Mouse (Mus musculus): Measurements from ENCODE around the gene 1700057G04Rik. TPM values are rescaled to one million over a fixed set of nuclear protein-coding genes. Genes with fewer than 3 reads are reported as not detected.

The 1700057G04Rik gene
- polyA plus RNA-seq, 1 experiment from 2014 or later = not detected

- no peak overlapping the region for H3K4me2 ChIP-seq (ENCODE audit: low read length)
- H3K27me3 ChIP-seq (ENCODE audit: control insufficient read depth, insufficient read depth, low read depth, low read length) = no peaks in the 10 kb centered on the region
- H3K4me3 ChIP-seq (ENCODE audit: low read depth, low read length) = no peak overlapping the region
- H3K36me3 ChIP-seq (ENCODE audit: control insufficient read depth, insufficient read depth, low read length) = no peaks in the 10 kb centered on the region
- no peak overlapping the region for H3K9ac ChIP-seq (ENCODE audit: low read depth, low read length)
- no peak overlapping the region for H3K27ac ChIP-seq (ENCODE audit: low read length)
- no peak for ATAC-seq
- H3K4me1 ChIP-seq (ENCODE audit: control insufficient read depth, insufficient read depth, low read length) = no peaks in the 10 kb centered on the region
- H3K9me3 ChIP-seq (replicated peaks; ENCODE audit: control insufficient read depth, low read length, poor library complexity, severe bottlenecking) = no peaks in the 10 kb centered on the region
These were observed 59.7 kb downstream of the 1700057G04Rik start for GRCm38 (mm10) chr9:92368920-92369319.

- WGBS = 83% methylated on average over 4 of the region's 4 CpGs
- Histone ChIP-seq H3K4me2 (ENCODE audit: low read length) (no peak overlapping the region), H3K9ac (ENCODE audit: low read depth, low read length) (no peak overlapping the region), H3K4me1 (ENCODE audit: control insufficient read depth, insufficient read depth, low read length) (no peaks in the 10 kb centered on the region), H3K27me3 (ENCODE audit: control insufficient read depth, insufficient read depth, low read depth, low read length) (no peaks in the 10 kb centered on the region), H3K27ac (ENCODE audit: low read length) (no peak overlapping the region), H3K4me3 (ENCODE audit: low read depth, low read length) (no peak overlapping the region), H3K9me3 (replicated peaks; ENCODE audit: control insufficient read depth, low read length, poor library complexity, severe bottlenecking) (no peaks in the 10 kb centered on the region), H3K36me3 (ENCODE audit: control insufficient read depth, insufficient read depth, low read length) (no peaks in the 10 kb centered on the region)
- no peak for ATAC-seq
These were observed 64.7 kb downstream of the 1700057G04Rik start for GRCm38 (mm10) chr9:92373896-92374295.

- H3K9ac ChIP-seq (ENCODE audit: low read depth, low read length) = no peak overlapping the region
- no peak overlapping the region for H3K4me3 ChIP-seq (ENCODE audit: low read depth, low read length)
- WGBS = 65% methylated on average over 7 of the region's 7 CpGs
- no peaks in the 10 kb centered on the region for H3K27me3 ChIP-seq (ENCODE audit: control insufficient read depth, insufficient read depth, low read depth, low read length)
- H3K27ac ChIP-seq (ENCODE audit: low read length) = no peak overlapping the region
- no peak overlapping the region for H3K4me2 ChIP-seq (ENCODE audit: low read length)
- no peaks in the 10 kb centered on the region for H3K36me3 ChIP-seq (ENCODE audit: control insufficient read depth, insufficient read depth, low read length)
- H3K4me1 ChIP-seq (ENCODE audit: control insufficient read depth, insufficient read depth, low read length) = no peaks in the 10 kb centered on the region
- no peaks in the 10 kb centered on the region for H3K9me3 ChIP-seq (replicated peaks; ENCODE audit: control insufficient read depth, low read length, poor library complexity, severe bottlenecking)
- peak; percentile 75 for ATAC-seq
These were observed 65.6 kb downstream of the 1700057G04Rik start for GRCm38 (mm10) chr9:92374705-92375199.

GRCm38 (mm10) chr9:92375378-92375777, 66.2 kb downstream of the 1700057G04Rik start:
- ATAC-seq = no peak
- no peaks in the 10 kb centered on the region for H3K27me3 ChIP-seq (ENCODE audit: control insufficient read depth, insufficient read depth, low read depth, low read length)
- H3K9ac ChIP-seq (ENCODE audit: low read depth, low read length) = no peak overlapping the region
- no peaks in the 10 kb centered on the region for H3K4me1 ChIP-seq (ENCODE audit: control insufficient read depth, insufficient read depth, low read length)
- H3K9me3 ChIP-seq (replicated peaks; ENCODE audit: control insufficient read depth, low read length, poor library complexity, severe bottlenecking) = no peaks in the 10 kb centered on the region
- 70% methylated on average over 8 of the region's 8 CpGs for WGBS
- no peak overlapping the region for H3K4me3 ChIP-seq (ENCODE audit: low read depth, low read length)
- no peaks in the 10 kb centered on the region for H3K36me3 ChIP-seq (ENCODE audit: control insufficient read depth, insufficient read depth, low read length)
- no peak overlapping the region for H3K4me2 ChIP-seq (ENCODE audit: low read length)
- H3K27ac ChIP-seq (ENCODE audit: low read length) = no peak overlapping the region

GRCm38 (mm10) chr9:92377967-92378366, 68.8 kb downstream of the 1700057G04Rik start:
- 70% methylated on average over 1 of the region's 1 CpGs for WGBS
- no peak overlapping the region for H3K27ac ChIP-seq (ENCODE audit: low read length)
- H3K27me3 ChIP-seq (ENCODE audit: control insufficient read depth, insufficient read depth, low read depth, low read length) = no peaks in the 10 kb centered on the region
- no peaks in the 10 kb centered on the region for H3K9me3 ChIP-seq (replicated peaks; ENCODE audit: control insufficient read depth, low read length, poor library complexity, severe bottlenecking)
- no peaks in the 10 kb centered on the region for H3K36me3 ChIP-seq (ENCODE audit: control insufficient read depth, insufficient read depth, low read length)
- no peak overlapping the region for H3K4me2 ChIP-seq (ENCODE audit: low read length)
- no peak for ATAC-seq
- no peak overlapping the region for H3K4me3 ChIP-seq (ENCODE audit: low read depth, low read length)
- H3K9ac ChIP-seq (ENCODE audit: low read depth, low read length) = no peak overlapping the region
- no peaks in the 10 kb centered on the region for H3K4me1 ChIP-seq (ENCODE audit: control insufficient read depth, insufficient read depth, low read length)

- 90% methylated on average over 5 of the region's 5 CpGs for WGBS
- Histone ChIP-seq H3K27ac (ENCODE audit: low read length) (no peak overlapping the region), H3K27me3 (ENCODE audit: control insufficient read depth, insufficient read depth, low read depth, low read length) (no peaks in the 10 kb centered on the region), H3K36me3 (ENCODE audit: control insufficient read depth, insufficient read depth, low read length) (no peaks in the 10 kb centered on the region), H3K4me1 (ENCODE audit: control insufficient read depth, insufficient read depth, low read length) (no peaks in the 10 kb centered on the region), H3K9ac (ENCODE audit: low read depth, low read length) (no peak overlapping the region), H3K4me3 (ENCODE audit: low read depth, low read length) (no peak overlapping the region), H3K9me3 (replicated peaks; ENCODE audit: control insufficient read depth, low read length, poor library complexity, severe bottlenecking) (no peaks in the 10 kb centered on the region; the same call in 1 of the 2 replicates), H3K4me2 (ENCODE audit: low read length) (no peak overlapping the region)
- ATAC-seq = no peak
These were observed 70.1 kb downstream of the 1700057G04Rik start for GRCm38 (mm10) chr9:92379240-92379639.

- Histone ChIP-seq H3K9ac (ENCODE audit: low read depth, low read length) (no peak overlapping the region), H3K9me3 (replicated peaks; ENCODE audit: control insufficient read depth, low read length, poor library complexity, severe bottlenecking) (no peaks in the 10 kb centered on the region; the same call in 1 of the 2 replicates), H3K4me1 (ENCODE audit: control insufficient read depth, insufficient read depth, low read length) (no peaks in the 10 kb centered on the region), H3K4me2 (ENCODE audit: low read length) (no peak overlapping the region), H3K27me3 (ENCODE audit: control insufficient read depth, insufficient read depth, low read depth, low read length) (no peaks in the 10 kb centered on the region), H3K36me3 (ENCODE audit: control insufficient read depth, insufficient read depth, low read length) (no peaks in the 10 kb centered on the region), H3K27ac (ENCODE audit: low read length) (no peak overlapping the region), H3K4me3 (ENCODE audit: low read depth, low read length) (no peak overlapping the region)
- 84% methylated on average over 3 of the region's 3 CpGs for WGBS
- no peak for ATAC-seq
These were observed 74.2 kb downstream of the 1700057G04Rik start for GRCm38 (mm10) chr9:92383415-92383814.

- 72% methylated on average over 3 of the region's 3 CpGs for WGBS
- no peaks in the 10 kb centered on the region for H3K27me3 ChIP-seq (ENCODE audit: control insufficient read depth, insufficient read depth, low read depth, low read length)
These were observed 75.2 kb downstream of the 1700057G04Rik start for GRCm38 (mm10) chr9:92384401-92384800.

GRCm38 (mm10) chr9:92385831-92386230, 76.7 kb downstream of the 1700057G04Rik start:
- Histone ChIP-seq H3K4me3 (ENCODE audit: low read depth, low read length) (no peak overlapping the region), H3K4me2 (ENCODE audit: low read length) (no peak overlapping the region), H3K4me1 (ENCODE audit: control insufficient read depth, insufficient read depth, low read length) (no peaks in the 10 kb centered on the region), H3K9me3 (replicated peaks; ENCODE audit: control insufficient read depth, low read length, poor library complexity, severe bottlenecking) (no peaks in the 10 kb centered on the region; the same call in 1 of the 2 replicates), H3K36me3 (ENCODE audit: control insufficient read depth, insufficient read depth, low read length) (no peaks in the 10 kb centered on the region), H3K9ac (ENCODE audit: low read depth, low read length) (no peak overlapping the region), H3K27ac (ENCODE audit: low read length) (no peak overlapping the region), H3K27me3 (ENCODE audit: control insufficient read depth, insufficient read depth, low read depth, low read length) (no peaks in the 10 kb centered on the region)
- ATAC-seq = no peak
- WGBS = 95% methylated on average over 1 of the region's 1 CpGs

More at GRCm38 (mm10) chr9:92384401-92384800, 75.2 kb downstream of the 1700057G04Rik start:
- ATAC-seq = no peak
- no peak overlapping the region for H3K27ac ChIP-seq (ENCODE audit: low read length)
- no peak overlapping the region for H3K4me2 ChIP-seq (ENCODE audit: low read length)
- no peak overlapping the region for H3K9ac ChIP-seq (ENCODE audit: low read depth, low read length)
- no peak overlapping the region for H3K4me3 ChIP-seq (ENCODE audit: low read depth, low read length)
- H3K36me3 ChIP-seq (ENCODE audit: control insufficient read depth, insufficient read depth, low read length) = no peaks in the 10 kb centered on the region
- no peaks in the 10 kb centered on the region for H3K4me1 ChIP-seq (ENCODE audit: control insufficient read depth, insufficient read depth, low read length)
- no peaks in the 10 kb centered on the region; the same call in 1 of the 2 replicates for H3K9me3 ChIP-seq (replicated peaks; ENCODE audit: control insufficient read depth, low read length, poor library complexity, severe bottlenecking)

Data from midbrain, embryonic 16.5 days (tissue).